Mouse (Mus musculus): ENCODE data around the gene Gm21677.
"Not testable (repeated sequence)": the region's sequence is repeated elsewhere in the genome, so short reads cannot be mapped to it uniquely, and the experiment has no call there.

- TF ChIP-seq CTCF (IDR thresholded peaks at IDR 0.05; ENCODE audit: borderline replicate concordance, control insufficient read depth, extremely low read depth, insufficient read depth, low read length, poor library complexity); POLR2A (IDR thresholded peaks at IDR 0.05; ENCODE audit: control insufficient read depth, extremely low read depth, insufficient read depth, low read length, poor library complexity): not testable (repeated sequence)
These were observed 39.0 kb upstream of the Gm21677 start, which contains the start of gene Gm21693 for GRCm38 (mm10) chrY:3345229-3345628.

Measured in thymus, adult 2 months (tissue).